Mouse (Mus musculus): ENCODE data around the gene Abhd16a. TPM values are rescaled to one million over a fixed set of nuclear protein-coding genes. Genes with fewer than 3 reads are reported as not detected.

Gene Abhd16a
- polyA plus RNA-seq, 1 experiment, result 73.1 TPM

DNA sequence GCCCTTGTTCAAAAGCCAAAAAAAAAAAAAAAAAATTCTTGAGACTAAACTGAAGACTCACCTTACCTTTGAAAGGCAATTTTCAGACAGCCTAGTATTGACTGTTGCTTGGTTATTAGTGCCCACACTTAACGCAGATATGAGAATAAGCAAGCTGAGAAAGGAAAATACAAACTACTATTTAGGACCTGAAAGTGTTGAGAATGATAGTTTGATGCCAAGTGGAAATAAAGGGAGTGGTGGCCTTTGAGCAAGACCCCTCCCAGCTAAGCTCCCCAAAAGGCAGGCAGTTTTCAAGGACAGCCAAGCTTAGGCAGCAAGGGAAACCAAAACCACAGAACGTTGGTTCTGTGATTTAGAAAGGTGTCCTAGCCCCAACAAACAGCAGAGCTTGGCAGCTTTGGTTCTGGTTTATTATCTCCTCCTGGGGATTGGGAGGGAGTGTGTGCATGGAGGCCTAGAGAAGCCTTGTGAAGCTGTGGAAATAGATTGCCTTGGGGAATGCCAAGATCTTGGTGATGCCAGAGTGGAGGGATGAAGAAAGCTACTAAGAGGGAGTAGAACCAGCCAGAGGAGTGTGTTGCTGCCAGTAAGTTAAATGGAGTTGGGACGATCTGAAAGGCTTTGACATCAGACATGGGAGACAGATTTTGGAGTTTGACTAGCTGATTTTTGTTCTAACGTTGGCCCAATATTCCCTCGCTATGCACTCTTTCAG, 59.0 kb downstream of the Abhd16a start:
- WGBS, result 70% methylated on average over 5 of the region's 5 CpGs
- Histone ChIP-seq H3K4me1 (ENCODE audit: control insufficient read depth, insufficient read depth, low read length) (no peaks in the 10 kb centered on the region), H3K27ac (ENCODE audit: control insufficient read depth, insufficient read depth, low read depth, low read length, poor library complexity) (no peak overlapping the region), H3K4me3 (replicated peaks; ENCODE audit: control insufficient read depth, low read depth, low read length) (no peak overlapping the region)
- TF ChIP-seq CTCF (IDR thresholded peaks at IDR 0.05; ENCODE audit: control insufficient read depth, insufficient read depth, low read length), result no peak
- no peak for TF ChIP-seq POLR2A (IDR thresholded peaks at IDR 0.05; ENCODE audit: borderline replicate concordance, control insufficient read depth, low read depth, low read length)

DNA sequence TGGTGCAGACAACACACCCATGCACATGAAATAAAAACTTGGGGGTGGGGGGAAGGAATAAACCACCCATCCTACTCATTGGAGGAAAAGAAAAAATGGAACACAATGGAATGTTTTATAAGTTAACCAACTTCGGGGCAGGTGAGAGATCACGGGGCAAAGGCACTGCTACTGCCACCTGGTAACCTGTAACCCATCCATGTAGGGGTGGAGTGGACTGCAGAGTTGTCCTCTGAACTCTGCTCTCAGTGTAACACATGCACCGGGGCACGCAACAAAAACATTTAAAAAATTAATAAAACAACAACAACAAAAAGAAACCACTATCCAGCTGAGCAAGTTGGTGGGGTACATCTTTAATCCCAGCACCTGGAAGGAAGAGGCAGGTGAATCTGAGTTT, 63.1 kb downstream of the Abhd16a start:
- H3K27ac ChIP-seq (ENCODE audit: control insufficient read depth, insufficient read depth, low read depth, low read length, poor library complexity), result no peak overlapping the region
- no peak overlapping the region for H3K4me3 ChIP-seq (replicated peaks; ENCODE audit: control insufficient read depth, low read depth, low read length)
- WGBS, result 91% methylated on average over 4 of the region's 4 CpGs
- H3K4me1 ChIP-seq (ENCODE audit: control insufficient read depth, insufficient read depth, low read length), result no peaks in the 10 kb centered on the region
- TF ChIP-seq CTCF (IDR thresholded peaks at IDR 0.05; ENCODE audit: control insufficient read depth, insufficient read depth, low read length) (no peak), POLR2A (IDR thresholded peaks at IDR 0.05; ENCODE audit: borderline replicate concordance, control insufficient read depth, low read depth, low read length) (no peak)

Other genes starting within 250 kb of the Abhd16a start
- 31.0 and 67.7 TPM in 2 replicates for gene Skiv2l, start 239.1 kb upstream of the Abhd16a start, polyA plus RNA-seq (2011; ENCODE audit: insufficient read depth, insufficient read length, low replicate concordance, missing spikeins)
- gene Nelfe, start 238.9 kb upstream of the Abhd16a start, polyA plus RNA-seq (2011; ENCODE audit: insufficient read depth, insufficient read length, low replicate concordance, missing spikeins), result 13.1 and 42.2 TPM in 2 replicates
- gene Cfb, start 226.7 kb upstream of the Abhd16a start, polyA plus RNA-seq (2011; ENCODE audit: insufficient read depth, insufficient read length, low replicate concordance, missing spikeins), result 8.4 and 14.5 TPM in 2 replicates
- gene Zbtb12, start 209.8 kb upstream of the Abhd16a start, polyA plus RNA-seq (2011; ENCODE audit: insufficient read depth, insufficient read length, low replicate concordance, missing spikeins), result 2.8 and 5.7 TPM in 2 replicates
- gene Gm20547, start 207.2 kb upstream of the Abhd16a start, polyA plus RNA-seq (2011; ENCODE audit: insufficient read depth, insufficient read length, low replicate concordance, missing spikeins), result 2.0 TPM in 1 of 2 replicates, not detected in the other
- gene C2, start 191.0 kb upstream of the Abhd16a start, polyA plus RNA-seq (2011; ENCODE audit: insufficient read depth, insufficient read length, low replicate concordance, missing spikeins), result 3.7 and 5.9 TPM in 2 replicates
- gene Ehmt2, start 190.8 kb upstream of the Abhd16a start, polyA plus RNA-seq (2011; ENCODE audit: insufficient read depth, insufficient read length, low replicate concordance, missing spikeins), result 60.6 and 104 TPM in 2 replicates
- gene Slc44a4, start 174.8 kb upstream of the Abhd16a start, polyA plus RNA-seq (2011; ENCODE audit: insufficient read depth, insufficient read length, low replicate concordance, missing spikeins), result 1.3 TPM in 1 of 2 replicates, not detected in the other
- gene Neu1, start 158.0 kb upstream of the Abhd16a start, polyA plus RNA-seq (2011; ENCODE audit: insufficient read depth, insufficient read length, low replicate concordance, missing spikeins), result 18.1 and 33.6 TPM in 2 replicates
- 1.3 and 5.5 TPM in 2 replicates for gene Hspa1b, start 130.0 kb upstream of the Abhd16a start, polyA plus RNA-seq (2011; ENCODE audit: insufficient read depth, insufficient read length, low replicate concordance, missing spikeins)
- gene Gm20481, start 119.4 kb upstream of the Abhd16a start, polyA plus RNA-seq (2011; ENCODE audit: insufficient read depth, insufficient read length, low replicate concordance, missing spikeins), result not detected in 2 replicates
- gene Hspa1a, start 117.1 kb upstream of the Abhd16a start, polyA plus RNA-seq (2011; ENCODE audit: insufficient read depth, insufficient read length, low replicate concordance, missing spikeins), result 1.9 TPM in 1 of 2 replicates, not detected in the other
- not detected in 2 replicates for gene Hspa1l, start 116.6 kb upstream of the Abhd16a start, polyA plus RNA-seq (2011; ENCODE audit: insufficient read depth, insufficient read length, low replicate concordance, missing spikeins)
- gene Lsm2, start 107.4 kb upstream of the Abhd16a start, polyA plus RNA-seq (2011; ENCODE audit: insufficient read depth, insufficient read length, low replicate concordance, missing spikeins), result 70.0 and 84.5 TPM in 2 replicates
- 117 and 158 TPM in 2 replicates for gene Vars, start 88.3 kb upstream of the Abhd16a start, polyA plus RNA-seq (2011; ENCODE audit: insufficient read depth, insufficient read length, low replicate concordance, missing spikeins)
- 0.77 and 1.2 TPM in 2 replicates for gene Vwa7, start 72.7 kb upstream of the Abhd16a start, polyA plus RNA-seq (2011; ENCODE audit: insufficient read depth, insufficient read length, low replicate concordance, missing spikeins)
- gene Sapcd1, start 61.2 kb upstream of the Abhd16a start, polyA plus RNA-seq (2011; ENCODE audit: insufficient read depth, insufficient read length, low replicate concordance, missing spikeins), result 18.9 and 31.7 TPM in 2 replicates
- 12.1 and 17.2 TPM in 2 replicates for gene Msh5, start 42.5 kb upstream of the Abhd16a start, polyA plus RNA-seq (2011; ENCODE audit: insufficient read depth, insufficient read length, low replicate concordance, missing spikeins)
- 76.2 and 141 TPM in 2 replicates for gene Clic1, start 39.3 kb upstream of the Abhd16a start, polyA plus RNA-seq (2011; ENCODE audit: insufficient read depth, insufficient read length, low replicate concordance, missing spikeins)
- gene Ddah2, start 30.2 kb upstream of the Abhd16a start, polyA plus RNA-seq (2011; ENCODE audit: insufficient read depth, insufficient read length, low replicate concordance, missing spikeins), result 12.5 and 15.2 TPM in 2 replicates
- 1.6 and 1.7 TPM in 2 replicates for gene Ly6g6c, start 23.9 kb upstream of the Abhd16a start, polyA plus RNA-seq (2011; ENCODE audit: insufficient read depth, insufficient read length, low replicate concordance, missing spikeins)
- gene Mpig6b, start 23.1 kb upstream of the Abhd16a start, polyA plus RNA-seq (2011; ENCODE audit: insufficient read depth, insufficient read length, low replicate concordance, missing spikeins), result 16.5 and 35.6 TPM in 2 replicates
- gene Ly6g6e, start 12.4 kb upstream of the Abhd16a start, polyA plus RNA-seq (2011; ENCODE audit: insufficient read depth, insufficient read length, low replicate concordance, missing spikeins), result 1.3 TPM in 1 of 2 replicates, not detected in the other
- gene Ly6g6d, start 11.2 kb upstream of the Abhd16a start, polyA plus RNA-seq (2011; ENCODE audit: insufficient read depth, insufficient read length, low replicate concordance, missing spikeins), result 9.2 and 26.2 TPM in 2 replicates
- 14.3 and 53.1 TPM in 2 replicates for gene Ly6g6f, start 3.7 kb upstream of the Abhd16a start, polyA plus RNA-seq (2011; ENCODE audit: insufficient read depth, insufficient read length, low replicate concordance, missing spikeins)
- gene Ly6g5c, start 19.0 kb downstream of the Abhd16a start, polyA plus RNA-seq (2011; ENCODE audit: insufficient read depth, insufficient read length, low replicate concordance, missing spikeins), result not detected in 2 replicates
- gene Ly6g5b, start 26.2 kb downstream of the Abhd16a start, polyA plus RNA-seq (2011; ENCODE audit: insufficient read depth, insufficient read length, low replicate concordance, missing spikeins), result 3.4 and 4.7 TPM in 2 replicates
- 29.8 and 39.0 TPM in 2 replicates for gene Gpank1, start 32.2 kb downstream of the Abhd16a start, polyA plus RNA-seq (2011; ENCODE audit: insufficient read depth, insufficient read length, low replicate concordance, missing spikeins)
- 155 and 166 TPM in 2 replicates for gene Csnk2b, start 32.8 kb downstream of the Abhd16a start, polyA plus RNA-seq (2011; ENCODE audit: insufficient read depth, insufficient read length, low replicate concordance, missing spikeins)
- 6.8 and 20.2 TPM in 2 replicates for gene D17H6S53E, start 37.1 kb downstream of the Abhd16a start, polyA plus RNA-seq (2011; ENCODE audit: insufficient read depth, insufficient read length, low replicate concordance, missing spikeins)
- 6.0 TPM in 1 of 2 replicates, not detected in the other for gene Apom, start 42.8 kb downstream of the Abhd16a start, polyA plus RNA-seq (2011; ENCODE audit: insufficient read depth, insufficient read length, low replicate concordance, missing spikeins)
- 104 and 195 TPM in 2 replicates for gene Bag6, start 45.9 kb downstream of the Abhd16a start, polyA plus RNA-seq (2011; ENCODE audit: insufficient read depth, insufficient read length, low replicate concordance, missing spikeins)
- gene Prrc2a, start 75.6 kb downstream of the Abhd16a start, polyA plus RNA-seq (2011; ENCODE audit: insufficient read depth, insufficient read length, low replicate concordance, missing spikeins), result 208 and 214 TPM in 2 replicates
- 48.9 and 51.7 TPM in 2 replicates for gene Aif1, start 86.8 kb downstream of the Abhd16a start, polyA plus RNA-seq (2011; ENCODE audit: insufficient read depth, insufficient read length, low replicate concordance, missing spikeins)
- gene Lst1, start 99.2 kb downstream of the Abhd16a start, polyA plus RNA-seq (2011; ENCODE audit: insufficient read depth, insufficient read length, low replicate concordance, missing spikeins), result 50.4 and 139 TPM in 2 replicates
- 38.6 and 66.2 TPM in 2 replicates for gene Ltb, start 105.2 kb downstream of the Abhd16a start, polyA plus RNA-seq (2011; ENCODE audit: insufficient read depth, insufficient read length, low replicate concordance, missing spikeins)
- gene Tnf, start 112.7 kb downstream of the Abhd16a start, polyA plus RNA-seq (2011; ENCODE audit: insufficient read depth, insufficient read length, low replicate concordance, missing spikeins), result 3.2 and 7.4 TPM in 2 replicates
- gene Lta, start 116.1 kb downstream of the Abhd16a start, polyA plus RNA-seq (2011; ENCODE audit: insufficient read depth, insufficient read length, low replicate concordance, missing spikeins), result 3.5 and 4.4 TPM in 2 replicates
- gene Gm16181, start 131.6 kb downstream of the Abhd16a start, polyA plus RNA-seq (2011; ENCODE audit: insufficient read depth, insufficient read length, low replicate concordance, missing spikeins), result not detected in 2 replicates
- gene Atp6v1g2, start 144.4 kb downstream of the Abhd16a start, polyA plus RNA-seq (2011; ENCODE audit: insufficient read depth, insufficient read length, low replicate concordance, missing spikeins), result 4.1 and 9.9 TPM in 2 replicates
- gene Nfkbil1, start 146.5 kb downstream of the Abhd16a start, polyA plus RNA-seq (2011; ENCODE audit: insufficient read depth, insufficient read length, low replicate concordance, missing spikeins), result 9.9 and 24.9 TPM in 2 replicates
- 275 and 374 TPM in 2 replicates for gene Ddx39b, start 152.5 kb downstream of the Abhd16a start, polyA plus RNA-seq (2011; ENCODE audit: insufficient read depth, insufficient read length, low replicate concordance, missing spikeins)
- gene H2-D1, start 173.5 kb downstream of the Abhd16a start, polyA plus RNA-seq (2011; ENCODE audit: insufficient read depth, insufficient read length, low replicate concordance, missing spikeins), result 399 and 727 TPM in 2 replicates
- not detected in 2 replicates for gene H2-Q1, start 231.1 kb downstream of the Abhd16a start, polyA plus RNA-seq (2011; ENCODE audit: insufficient read depth, insufficient read length, low replicate concordance, missing spikeins)

All from bone marrow, adult 2 months (tissue).